Mouse (Mus musculus): ENCODE measurements around the gene Foxs1. TPM values are rescaled to one million over a fixed set of nuclear protein-coding genes. Genes with fewer than 3 reads are reported as not detected.

The Foxs1 gene
- polyA plus RNA-seq, 1 experiment from 2014 or later, result 3.2 TPM

GRCm38 (mm10) chr2:152911031-152911430, 22.0 kb downstream of the Foxs1 start, which contains the start of gene Mylk2:
Mylk2 (plus strand) TSS chr2:152911352.
- peaks cover 19% of the 10 kb centered on the region for H3K4me1 ChIP-seq
- H3K9ac ChIP-seq (replicated peaks), result no peak within 1 kb of the TSS
- H3K4me3 ChIP-seq, result no peak within 1 kb of the TSS
- no peak within 1 kb of the TSS for H3K4me2 ChIP-seq (replicated peaks)
- ATAC-seq (replicated peaks), result no peak
- H3K9me3 ChIP-seq, result no peaks in the 10 kb centered on the region
- peaks cover 25% of the 10 kb centered on the region for H3K27me3 ChIP-seq
- no peaks in the 10 kb centered on the region for H3K36me3 ChIP-seq
- WGBS, result 14% methylated on average over 12 of the region's 12 CpGs
- H3K27ac ChIP-seq (replicated peaks), result no peak within 1 kb of the TSS

GRCm38 (mm10) chr2:152909848-152910247, 23.2 kb downstream of the Foxs1 start:
- Histone ChIP-seq H3K36me3 (no peaks in the 10 kb centered on the region), H3K27me3 (peaks cover 25% of the 10 kb centered on the region), H3K4me2 (replicated peaks) (no peak overlapping the region), H3K4me3 (no peak overlapping the region), H3K27ac (replicated peaks) (no peak overlapping the region), H3K4me1 (peaks cover 19% of the 10 kb centered on the region), H3K9me3 (no peaks in the 10 kb centered on the region), H3K9ac (replicated peaks) (no peak overlapping the region)
- 90% methylated on average over 6 of the region's 6 CpGs for WGBS
- no peak for ATAC-seq (replicated peaks)

DNA sequence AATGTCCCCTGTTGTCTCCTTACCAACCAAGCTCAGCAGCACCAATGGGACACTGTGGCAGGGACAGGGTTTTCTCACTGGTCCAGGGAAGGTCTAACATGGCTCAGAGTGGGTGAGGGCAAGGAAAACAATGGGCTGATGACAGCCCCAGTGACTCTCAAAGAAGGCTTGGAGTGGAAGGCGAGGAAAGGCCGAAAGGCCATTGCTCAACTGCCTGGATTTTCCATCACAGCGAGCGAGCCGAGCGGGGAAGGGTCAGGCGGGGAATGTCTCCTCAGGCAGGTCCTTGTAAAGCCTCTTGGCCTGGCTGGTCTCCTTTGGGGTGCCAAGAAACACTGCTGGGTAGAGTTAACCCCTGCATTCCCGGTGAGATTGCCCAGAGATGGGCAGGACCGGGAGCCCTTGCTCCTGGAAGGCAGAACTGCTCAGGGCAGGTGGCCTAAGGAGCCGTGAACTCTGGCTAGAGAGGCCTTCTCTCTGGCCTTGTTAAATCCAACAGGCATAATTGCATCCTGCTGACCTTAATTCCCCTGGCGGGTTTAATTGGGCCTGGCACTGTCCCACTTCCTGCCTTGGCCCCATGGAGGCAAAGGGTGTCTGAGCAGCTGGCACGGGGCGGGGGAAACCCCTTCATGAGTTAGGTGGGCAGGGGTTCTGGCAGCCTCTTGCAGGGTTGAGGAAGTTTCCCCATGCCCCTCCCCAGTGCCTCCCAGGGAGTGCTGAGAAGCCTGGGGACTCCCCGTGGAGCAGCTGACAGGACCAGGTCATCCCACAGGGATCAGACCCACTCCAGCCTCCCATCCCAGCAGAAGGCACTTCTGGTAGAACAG, 25.7 kb downstream of the Foxs1 start:
- H3K4me2 ChIP-seq (replicated peaks), result no peak overlapping the region
- H3K9me3 ChIP-seq, result no peaks in the 10 kb centered on the region
- H3K4me1 ChIP-seq, result peaks cover 14% of the 10 kb centered on the region
- no peaks in the 10 kb centered on the region for H3K36me3 ChIP-seq
- H3K27ac ChIP-seq (replicated peaks), result no peak overlapping the region
- H3K4me3 ChIP-seq, result no peak overlapping the region
- ATAC-seq (replicated peaks), result no peak
- no peak overlapping the region for H3K9ac ChIP-seq (replicated peaks)
- 55% methylated on average over 14 of the region's 14 CpGs for WGBS
- H3K27me3 ChIP-seq, result peaks cover 9% of the 10 kb centered on the region

DNA sequence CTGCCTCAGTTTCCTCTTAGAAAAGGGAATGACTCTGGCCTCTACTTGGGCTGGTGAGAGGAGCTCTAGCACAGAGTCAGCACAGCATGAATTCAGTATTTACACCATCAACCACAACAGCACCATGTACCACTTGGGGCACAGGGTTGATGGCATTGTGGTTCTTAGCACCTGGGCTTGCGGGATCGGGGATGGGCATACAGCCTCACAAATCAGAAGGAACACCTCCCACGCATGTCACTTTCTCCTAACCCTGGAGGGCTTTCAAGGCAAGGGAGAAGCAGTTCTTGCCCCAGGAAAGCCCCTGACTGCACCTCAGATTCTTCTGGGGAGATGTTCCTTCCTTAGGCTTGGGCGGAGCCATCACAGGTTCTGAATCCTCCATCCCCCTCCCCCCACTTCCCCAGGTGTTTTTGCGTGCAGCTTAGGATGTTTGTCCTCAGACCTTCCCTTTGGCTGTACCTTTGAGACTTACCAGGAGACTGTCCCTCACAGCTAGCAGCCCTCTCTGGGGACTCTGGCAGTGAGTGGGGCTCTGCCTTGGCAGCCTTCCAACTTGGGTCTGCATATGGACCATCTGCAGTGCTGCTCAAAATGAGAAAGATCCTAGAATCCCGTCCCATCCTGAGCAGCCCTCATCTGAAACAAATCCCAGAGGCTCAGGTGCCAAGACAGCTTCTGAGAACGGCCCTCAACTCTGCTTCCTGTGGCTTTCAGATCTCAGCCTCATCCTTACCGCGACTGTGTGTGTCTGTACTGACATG, 26.6 kb downstream of the Foxs1 start:
- 61% methylated on average over 9 of the region's 9 CpGs for WGBS
- no peak overlapping the region for H3K9ac ChIP-seq (replicated peaks)
- peaks cover 14% of the 10 kb centered on the region for H3K4me1 ChIP-seq
- no peak overlapping the region for H3K4me2 ChIP-seq (replicated peaks)
- no peaks in the 10 kb centered on the region for H3K9me3 ChIP-seq
- peaks cover 4% of the 10 kb centered on the region; the same call in 1 of the 2 replicates for H3K27me3 ChIP-seq
- H3K4me3 ChIP-seq, result no peak overlapping the region
- 0 out of 2 replicates have a peak, but pooled peaks have one; percentile 35 for ATAC-seq (replicated peaks)
- H3K27ac ChIP-seq (replicated peaks), result no peak overlapping the region
- no peaks in the 10 kb centered on the region for H3K36me3 ChIP-seq

DNA sequence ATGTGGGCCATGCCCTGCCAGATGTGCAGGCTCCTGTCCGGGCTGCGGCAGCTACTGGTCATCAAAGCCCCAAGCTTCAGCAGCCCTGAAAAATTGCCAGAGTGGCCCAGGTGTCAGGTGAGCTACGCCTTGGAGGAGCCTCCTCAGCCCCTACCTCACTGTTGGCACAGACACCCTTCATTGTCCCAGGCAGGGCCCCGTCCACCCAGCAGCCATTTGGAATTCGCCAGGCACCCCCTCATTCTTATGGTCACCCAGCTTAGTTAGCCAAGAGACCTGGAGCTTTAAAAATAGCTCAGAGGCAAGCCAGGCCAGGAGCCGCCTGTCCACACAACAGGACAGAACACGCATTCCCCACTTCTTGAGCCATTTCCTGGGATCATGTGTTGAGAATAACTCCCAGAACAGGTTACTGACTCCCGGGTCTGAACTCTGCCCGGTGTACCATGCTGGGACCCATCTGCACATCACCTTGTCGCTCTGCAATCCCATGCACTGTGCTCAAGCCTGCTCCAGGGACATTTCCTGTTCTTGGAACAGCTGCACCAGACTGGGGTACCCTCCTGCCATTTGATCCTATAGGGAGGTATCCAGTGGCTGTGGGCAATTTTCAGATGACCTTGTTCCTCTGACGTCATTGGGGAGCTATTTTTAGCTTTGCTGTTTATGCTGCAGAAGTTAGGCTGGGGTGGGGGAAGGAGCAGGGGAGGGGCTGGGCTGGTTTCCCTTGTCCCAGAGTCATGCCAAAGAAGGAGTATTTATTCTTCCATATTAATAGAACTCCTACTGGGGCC, 27.8 kb downstream of the Foxs1 start:
- WGBS, result 73% methylated on average over 11 of the region's 11 CpGs
- no peak overlapping the region for H3K4me3 ChIP-seq

DNA sequence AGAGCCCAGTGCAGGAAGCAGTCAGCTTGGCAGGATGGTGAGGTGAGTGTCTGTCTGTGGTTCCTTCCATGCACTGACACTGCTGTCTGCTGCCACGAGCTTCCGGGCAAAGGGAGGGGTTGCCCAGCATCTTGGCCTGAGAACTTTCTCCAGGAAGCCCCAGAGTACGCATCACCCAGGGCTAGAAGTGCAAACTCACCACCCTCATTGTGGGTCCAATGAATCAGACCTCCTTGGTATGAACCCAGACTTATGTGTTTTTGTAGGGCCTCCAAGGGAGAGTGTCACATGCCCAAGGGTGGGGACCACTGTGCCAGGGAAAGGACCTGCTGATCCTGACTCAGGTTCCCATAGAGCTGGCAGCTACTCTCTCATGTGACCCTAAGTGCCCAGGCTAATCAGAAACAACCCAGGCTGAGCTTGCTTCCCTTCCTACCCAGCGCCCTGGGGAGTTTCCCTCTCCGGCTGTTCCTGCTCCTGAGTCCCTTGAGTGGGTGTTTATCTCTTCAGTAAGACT, 28.8 kb downstream of the Foxs1 start:
- no peak for ATAC-seq (replicated peaks)

More for the DNA sequence above, 27.8 kb downstream of the Foxs1 start:
- Histone ChIP-seq H3K36me3 (no peaks in the 10 kb centered on the region), H3K27ac (replicated peaks) (no peak overlapping the region), H3K4me2 (replicated peaks) (no peak overlapping the region), H3K9ac (replicated peaks) (no peak overlapping the region), H3K4me1 (peaks cover 14% of the 10 kb centered on the region), H3K9me3 (no peaks in the 10 kb centered on the region), H3K27me3 (no peaks in the 10 kb centered on the region)
- ATAC-seq (replicated peaks), result no peak

GRCm38 (mm10) chr2:152903586-152903985, 29.4 kb downstream of the Foxs1 start:
- H3K27ac ChIP-seq (replicated peaks), result no peak overlapping the region
- 94% methylated on average over 4 of the region's 4 CpGs for WGBS
- peaks cover 14% of the 10 kb centered on the region for H3K4me1 ChIP-seq
- H3K4me2 ChIP-seq (replicated peaks), result no peak overlapping the region
- H3K27me3 ChIP-seq, result no peaks in the 10 kb centered on the region
- H3K9me3 ChIP-seq, result no peaks in the 10 kb centered on the region
- ATAC-seq (replicated peaks), result no peak
- no peak overlapping the region for H3K4me3 ChIP-seq
- no peak overlapping the region for H3K9ac ChIP-seq (replicated peaks)
- no peaks in the 10 kb centered on the region for H3K36me3 ChIP-seq

More for the DNA sequence above, 28.8 kb downstream of the Foxs1 start:
- Histone ChIP-seq H3K9me3 (no peaks in the 10 kb centered on the region), H3K4me1 (peaks cover 14% of the 10 kb centered on the region), H3K4me3 (no peak overlapping the region), H3K4me2 (replicated peaks) (no peak overlapping the region), H3K27ac (replicated peaks) (no peak overlapping the region), H3K36me3 (no peaks in the 10 kb centered on the region), H3K27me3 (no peaks in the 10 kb centered on the region), H3K9ac (replicated peaks) (no peak overlapping the region)
- 76% methylated on average over 5 of the region's 5 CpGs for WGBS

DNA sequence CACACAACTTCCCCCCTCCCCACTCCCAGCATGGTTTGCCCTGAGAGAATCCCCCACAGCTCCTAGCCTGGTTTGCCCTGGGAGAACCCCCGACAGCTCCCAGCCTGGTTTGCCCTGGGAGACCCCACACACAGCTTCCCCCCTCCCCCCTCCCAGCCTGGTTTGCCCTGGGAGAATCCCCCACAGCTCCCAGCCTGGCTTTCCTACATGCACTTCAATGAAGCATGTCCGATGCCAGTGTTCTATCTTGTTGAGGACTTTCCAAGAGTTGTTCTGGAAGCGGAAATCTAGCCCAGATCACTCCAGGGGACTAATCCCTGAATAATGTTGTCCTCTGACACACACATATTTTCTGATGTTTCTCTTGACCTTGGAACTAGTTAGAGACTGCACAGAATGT, 30.4 kb downstream of the Foxs1 start:
- Histone ChIP-seq H3K4me3 (no peak overlapping the region), H3K9ac (replicated peaks) (no peak overlapping the region), H3K27me3 (no peaks in the 10 kb centered on the region), H3K27ac (replicated peaks) (no peak overlapping the region), H3K4me2 (replicated peaks) (no peak overlapping the region), H3K4me1 (peaks cover 14% of the 10 kb centered on the region), H3K36me3 (no peaks in the 10 kb centered on the region), H3K9me3 (no peaks in the 10 kb centered on the region)
- no peak for ATAC-seq (replicated peaks)
- 8% methylated on average over 3 of the region's 3 CpGs for WGBS

- Histone ChIP-seq H3K27ac (replicated peaks) (no peak overlapping the region), H3K9me3 (no peaks in the 10 kb centered on the region), H3K9ac (replicated peaks) (no peak overlapping the region), H3K4me3 (no peak overlapping the region), H3K27me3 (no peaks in the 10 kb centered on the region), H3K36me3 (no peaks in the 10 kb centered on the region), H3K4me2 (replicated peaks) (no peak overlapping the region), H3K4me1 (0 out of 2 replicates have a peak, but pooled peaks cover under 1% of the 10 kb centered on the region)
- 90% methylated on average over 15 of the region's 15 CpGs for WGBS
- no peak for ATAC-seq (replicated peaks)
These were observed 31.7 kb downstream of the Foxs1 start for GRCm38 (mm10) chr2:152901296-152901695.

DNA sequence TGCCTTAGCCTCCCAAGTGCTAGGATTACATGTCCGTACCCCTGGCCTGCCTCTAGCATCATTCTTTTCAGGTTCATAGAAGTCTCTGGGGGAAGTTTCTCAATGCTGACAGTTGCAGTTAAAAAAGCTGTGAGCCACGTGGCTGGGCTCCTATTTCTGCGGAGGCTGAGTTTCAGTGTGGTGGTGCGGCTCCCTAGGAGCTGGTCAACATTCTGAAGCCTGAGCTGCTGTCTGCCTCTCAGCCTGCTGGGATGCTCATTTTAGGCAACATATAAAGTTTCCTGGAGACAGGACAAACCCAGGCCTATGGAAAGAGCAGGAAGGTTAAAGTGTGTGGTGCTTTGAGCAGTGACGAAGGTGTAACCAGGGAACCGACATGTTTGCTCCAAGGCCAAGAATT, 34.0 kb downstream of the Foxs1 start:
- no peak overlapping the region for H3K4me2 ChIP-seq (replicated peaks)
- no peak overlapping the region for H3K9ac ChIP-seq (replicated peaks)
- H3K4me3 ChIP-seq, result no peak overlapping the region
- H3K36me3 ChIP-seq, result peaks cover 6% of the 10 kb centered on the region
- H3K27ac ChIP-seq (replicated peaks), result no peak overlapping the region
- no peaks in the 10 kb centered on the region for H3K4me1 ChIP-seq
- 85% methylated on average over 6 of the region's 6 CpGs for WGBS
- no peaks in the 10 kb centered on the region for H3K9me3 ChIP-seq
- no peak for ATAC-seq (replicated peaks)
- no peaks in the 10 kb centered on the region for H3K27me3 ChIP-seq

DNA sequence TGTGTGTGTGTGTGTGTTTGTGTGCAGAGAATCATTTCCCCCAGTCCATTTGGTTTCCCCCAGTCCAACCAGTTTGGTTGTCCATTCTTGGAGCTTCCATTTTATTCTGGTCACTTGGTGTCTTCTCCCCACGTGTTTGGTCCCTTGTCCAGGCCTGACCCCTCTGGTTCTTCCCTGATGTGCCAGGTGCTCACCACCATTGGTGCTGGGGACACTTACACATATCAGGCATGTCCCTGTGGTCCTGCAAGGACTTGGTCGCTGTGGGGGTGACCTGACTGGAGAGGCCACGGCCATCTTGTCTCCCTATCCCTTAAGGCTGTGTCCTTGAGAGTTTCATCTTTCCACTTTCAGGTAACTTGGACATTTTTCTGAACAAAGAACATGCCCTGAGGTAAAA, 36.1 kb downstream of the Foxs1 start:
- ATAC-seq (replicated peaks), result no peak
- no peaks in the 10 kb centered on the region for H3K9me3 ChIP-seq

More for the DNA sequence above, 36.1 kb downstream of the Foxs1 start:
- Histone ChIP-seq H3K9ac (replicated peaks) (no peak overlapping the region), H3K4me1 (no peaks in the 10 kb centered on the region), H3K36me3 (peaks cover 23% of the 10 kb centered on the region), H3K4me2 (replicated peaks) (no peak overlapping the region), H3K27me3 (no peaks in the 10 kb centered on the region), H3K4me3 (no peak overlapping the region), H3K27ac (replicated peaks) (no peak overlapping the region)
- WGBS, result 89% methylated on average over 3 of the region's 3 CpGs

Data from forebrain, embryonic 15.5 days (tissue).